Mouse (Mus musculus): ENCODE measurements around the gene Adamts13. TPM values are rescaled to one million over a fixed set of nuclear protein-coding genes. Genes with fewer than 3 reads are reported as not detected.

The Adamts13 gene
- polyA plus RNA-seq, 1 experiment from 2014 or later = 0.26 TPM

DNA sequence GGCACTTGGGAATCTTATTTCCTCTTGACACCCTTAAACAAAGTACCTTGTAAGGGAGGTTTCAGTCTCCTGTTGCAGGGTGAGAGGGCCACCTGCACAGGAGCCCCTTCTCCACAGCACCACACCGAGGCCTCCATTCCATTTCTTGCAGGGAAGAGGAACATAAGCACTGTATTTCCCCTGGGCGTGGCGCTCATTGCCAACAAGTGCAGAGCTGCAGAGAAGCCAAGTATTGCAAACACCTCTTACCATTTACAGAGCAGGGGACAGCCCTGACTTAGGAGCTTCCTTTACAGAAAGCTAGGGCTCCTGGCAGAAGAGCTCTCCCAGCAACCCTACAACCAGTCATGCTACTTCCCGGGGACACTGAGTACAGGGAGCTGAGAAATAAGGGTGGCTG is 21.0 kb upstream of the Adamts13 start:
- Histone ChIP-seq H3K9ac (no peak overlapping the region), H3K27ac (no peak overlapping the region), H3K27me3 (no peaks in the 10 kb centered on the region), H3K4me2 (no peak overlapping the region), H3K4me3 (replicated peaks) (no peak overlapping the region), H3K36me3 (peaks cover 94% of the 10 kb centered on the region), H3K9me3 (replicated peaks) (no peaks in the 10 kb centered on the region), H3K4me1 (no peaks in the 10 kb centered on the region)
- 93% methylated on average over 4 of the region's 4 CpGs for WGBS
- ATAC-seq (replicated peaks; ENCODE audit: low FRiP score) = no peak

DNA sequence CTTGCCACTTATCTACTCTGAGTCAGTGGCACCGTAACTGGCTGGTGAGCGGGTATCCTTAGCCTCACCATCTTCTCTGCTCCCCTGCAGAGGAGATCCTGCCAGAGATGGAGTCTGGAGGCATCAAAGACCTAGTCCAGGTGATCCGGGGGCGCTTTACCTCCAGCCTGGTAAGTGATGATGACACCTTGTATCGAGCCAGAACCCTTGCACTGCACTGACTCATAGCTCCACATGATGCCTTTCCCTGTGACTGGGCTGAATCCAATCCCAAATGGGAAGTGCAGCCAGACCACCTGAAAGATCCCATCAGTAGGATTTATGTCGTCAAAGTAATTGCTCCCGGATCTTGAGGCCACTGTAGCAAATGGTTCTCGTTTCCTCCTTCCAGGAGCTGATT is 20.4 kb upstream of the Adamts13 start:
- H3K27ac ChIP-seq = no peak overlapping the region
- no peak overlapping the region for H3K9ac ChIP-seq
- no peaks in the 10 kb centered on the region for H3K4me1 ChIP-seq
- H3K4me3 ChIP-seq (replicated peaks) = no peak overlapping the region
- no peak for ATAC-seq (replicated peaks; ENCODE audit: low FRiP score)
- H3K9me3 ChIP-seq (replicated peaks) = no peaks in the 10 kb centered on the region
- no peak overlapping the region for H3K4me2 ChIP-seq
- H3K36me3 ChIP-seq = peaks cover 97% of the 10 kb centered on the region
- 79% methylated on average over 8 of the region's 8 CpGs for WGBS
- H3K27me3 ChIP-seq = no peaks in the 10 kb centered on the region

DNA sequence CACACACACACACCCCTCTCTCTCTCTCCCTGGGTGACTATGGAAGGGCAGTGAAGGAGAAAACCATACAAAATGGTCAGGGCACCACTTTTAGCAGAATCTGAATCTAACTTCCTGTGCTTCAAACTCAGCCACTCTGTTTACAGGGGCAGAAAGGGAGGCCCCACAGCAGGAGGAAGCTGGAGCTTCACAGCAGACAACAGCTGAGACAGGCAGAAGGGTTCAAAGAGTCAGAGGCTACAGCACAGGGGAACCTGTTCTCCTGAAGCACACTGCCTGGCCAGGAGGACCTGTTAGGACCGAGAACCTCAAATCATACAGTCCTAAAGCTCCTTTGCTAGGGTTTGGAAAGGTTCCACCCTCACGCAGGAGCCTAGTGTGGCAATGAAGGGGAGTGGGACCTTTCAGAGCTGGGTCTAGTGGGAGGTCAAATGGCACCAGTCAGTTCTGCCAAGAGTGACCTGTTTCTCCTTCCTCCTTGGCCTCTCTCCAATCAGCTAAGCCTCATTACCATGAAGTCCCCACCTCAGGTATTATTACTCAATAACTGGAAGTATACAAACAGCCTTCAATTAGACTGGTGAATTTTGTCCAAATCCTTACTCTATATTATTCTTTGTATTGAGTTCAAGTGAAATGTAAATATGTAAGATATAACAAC is 18.4 kb upstream of the Adamts13 start:
- no peak overlapping the region for H3K9ac ChIP-seq
- H3K4me1 ChIP-seq = no peaks in the 10 kb centered on the region
- no peak for ATAC-seq (replicated peaks; ENCODE audit: low FRiP score)
- H3K27ac ChIP-seq = no peak overlapping the region
- H3K4me2 ChIP-seq = no peak overlapping the region
- H3K9me3 ChIP-seq (replicated peaks) = no peaks in the 10 kb centered on the region
- no peak overlapping the region for H3K4me3 ChIP-seq (replicated peaks)
- H3K27me3 ChIP-seq = no peaks in the 10 kb centered on the region
- H3K36me3 ChIP-seq = peaks cover 94% of the 10 kb centered on the region
- WGBS = 93% methylated on average over 2 of the region's 2 CpGs

DNA sequence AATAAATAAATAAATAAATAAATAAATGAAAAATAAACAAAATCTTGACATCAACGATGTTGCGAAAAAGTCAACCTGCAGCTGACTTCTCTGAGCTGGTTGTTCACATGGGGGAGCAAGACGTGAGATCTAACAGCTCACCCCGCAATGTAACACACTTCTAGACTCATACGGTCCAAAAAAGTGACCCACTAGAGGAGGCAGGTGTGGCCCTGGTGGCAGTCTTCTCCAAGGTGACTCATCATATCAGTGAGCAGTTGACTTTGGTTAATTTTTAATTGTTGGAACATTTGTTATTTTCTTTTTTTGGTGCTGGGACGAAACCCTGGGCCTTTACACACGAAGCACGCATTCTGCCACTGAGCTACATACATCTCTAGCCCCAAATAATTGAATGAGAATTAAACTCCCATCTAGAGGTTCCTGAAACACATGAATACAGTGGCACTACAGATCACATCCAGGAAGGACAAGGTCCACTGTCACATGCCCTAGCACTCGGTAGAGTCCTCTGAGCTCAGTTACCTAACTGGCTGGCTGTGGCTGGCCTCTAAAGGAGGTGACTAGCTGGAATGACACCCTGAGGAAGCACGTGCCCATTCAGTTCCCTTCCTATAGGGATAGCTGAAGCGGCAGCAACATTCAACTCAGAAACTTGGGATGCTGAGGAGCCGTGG is 16.3 kb upstream of the Adamts13 start:
- no peak overlapping the region for H3K27ac ChIP-seq
- H3K9ac ChIP-seq = no peak overlapping the region
- 93% methylated on average over 12 of the region's 12 CpGs for WGBS
- H3K4me3 ChIP-seq (replicated peaks) = no peak overlapping the region
- peaks cover 14% of the 10 kb centered on the region; the same call in 1 of the 2 replicates for H3K4me1 ChIP-seq
- no peak for ATAC-seq (replicated peaks; ENCODE audit: low FRiP score)
- no peaks in the 10 kb centered on the region for H3K27me3 ChIP-seq
- no peaks in the 10 kb centered on the region for H3K9me3 ChIP-seq (replicated peaks)
- H3K4me2 ChIP-seq = no peak overlapping the region
- peaks cover 95% of the 10 kb centered on the region for H3K36me3 ChIP-seq

DNA sequence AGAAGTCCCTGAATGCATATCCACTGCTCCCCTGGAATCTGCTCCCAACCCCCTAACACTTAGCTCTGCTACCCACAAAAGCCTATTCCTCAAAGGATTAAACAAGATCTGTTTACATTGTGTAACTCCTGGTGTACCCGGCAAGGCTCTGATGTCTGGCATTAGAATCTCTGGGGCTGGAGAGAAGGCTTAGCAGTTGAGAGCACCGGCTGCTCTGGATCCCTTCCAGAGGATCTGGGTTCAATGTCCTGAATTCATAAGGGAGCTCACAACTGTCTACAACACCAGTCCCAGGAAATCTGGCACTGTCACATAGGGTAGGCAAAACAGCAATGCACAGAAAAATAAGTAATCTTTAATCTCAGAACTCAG is 15.7 kb upstream of the Adamts13 start:
- Histone ChIP-seq H3K27me3 (no peaks in the 10 kb centered on the region), H3K4me3 (replicated peaks) (no peak overlapping the region), H3K4me1 (peaks cover 19% of the 10 kb centered on the region; the same call in 1 of the 2 replicates), H3K36me3 (peaks cover 94% of the 10 kb centered on the region), H3K9me3 (replicated peaks) (no peaks in the 10 kb centered on the region), H3K4me2 (no peak overlapping the region), H3K9ac (no peak overlapping the region), H3K27ac (no peak overlapping the region)
- WGBS = 94% methylated on average over 2 of the region's 2 CpGs
- ATAC-seq (replicated peaks; ENCODE audit: low FRiP score) = no peak

DNA sequence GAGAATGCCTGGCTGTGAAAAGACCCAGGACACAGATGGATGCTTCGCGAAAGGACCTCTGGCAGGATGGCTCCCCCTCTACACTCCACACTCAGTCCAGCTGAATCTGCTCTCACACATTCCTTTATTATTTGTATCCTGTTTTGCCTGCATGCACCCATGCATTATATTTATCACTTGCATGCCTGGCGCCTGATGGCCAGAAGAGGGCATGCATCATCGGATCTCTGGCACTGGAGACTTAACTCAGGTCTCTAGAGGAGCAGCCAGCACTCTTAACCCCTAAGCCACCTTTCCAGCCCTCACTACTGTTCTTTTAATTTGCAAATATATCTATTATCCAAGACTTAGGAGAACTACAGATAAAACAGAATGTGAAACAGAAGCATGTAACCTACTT is 12.5 kb upstream of the Adamts13 start:
- Histone ChIP-seq H3K36me3 (peaks cover 66% of the 10 kb centered on the region), H3K9ac (no peak overlapping the region), H3K4me2 (no peak overlapping the region), H3K9me3 (replicated peaks) (no peaks in the 10 kb centered on the region), H3K27me3 (no peaks in the 10 kb centered on the region), H3K4me1 (peaks cover 34% of the 10 kb centered on the region), H3K27ac (no peak overlapping the region), H3K4me3 (replicated peaks) (no peak overlapping the region)
- 58% methylated on average over 4 of the region's 4 CpGs for WGBS
- ATAC-seq (replicated peaks; ENCODE audit: low FRiP score) = no peak

DNA sequence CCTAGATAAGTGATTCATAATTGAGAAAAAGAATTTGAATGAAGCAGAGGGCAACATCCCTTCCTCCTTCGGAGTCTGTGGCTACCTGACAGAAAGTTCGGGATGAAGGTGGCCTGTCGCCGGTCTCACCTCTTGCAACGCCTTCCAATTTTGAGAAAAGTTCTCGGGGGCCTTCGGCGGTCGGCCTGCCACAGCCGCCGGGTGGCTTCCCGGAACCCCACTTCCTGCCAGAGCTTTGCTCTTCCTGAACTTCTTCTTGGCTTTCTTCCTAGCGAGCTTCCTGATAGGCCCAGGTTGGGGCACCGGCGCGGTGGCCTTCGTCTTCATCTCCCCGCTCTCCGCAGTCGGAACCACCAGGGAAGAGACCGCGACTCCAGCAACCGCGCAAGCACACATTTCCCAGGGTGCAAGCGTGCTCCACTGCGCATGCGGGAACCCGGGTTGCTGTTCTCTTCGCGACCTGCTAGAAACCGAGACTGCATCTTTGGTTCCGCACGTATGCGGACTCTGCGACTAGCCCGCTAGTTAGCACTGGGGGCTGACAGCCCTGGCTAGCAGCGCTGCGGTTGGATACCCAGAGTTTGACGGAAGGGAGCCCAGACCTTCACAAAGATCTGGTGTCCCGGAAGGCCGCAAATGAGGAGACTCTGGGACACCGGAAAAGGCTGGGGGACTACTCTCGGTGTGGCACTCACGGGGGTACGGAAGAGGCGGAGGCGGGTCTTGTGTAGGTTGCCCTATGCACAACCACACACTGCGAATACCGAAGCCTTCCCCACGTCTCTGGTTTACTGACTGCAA is 9.1 kb upstream of the Adamts13 start, which contains the start of gene Rexo4:
Gene Rexo4, minus strand, starts transcription at position 464 of the 801 bp plus-strand sequence.
- Histone ChIP-seq H3K9ac (peak within 1 kb of the TSS; percentile 92), H3K4me1 (peaks cover 34% of the 10 kb centered on the region), H3K4me2 (peak within 1 kb of the TSS; percentile 83), H3K27me3 (no peaks in the 10 kb centered on the region), H3K27ac (peak within 1 kb of the TSS; percentile 100), H3K4me3 (replicated peaks) (peak within 1 kb of the TSS; percentile 93), H3K9me3 (replicated peaks) (no peaks in the 10 kb centered on the region), H3K36me3 (peaks cover 33% of the 10 kb centered on the region)
- WGBS = under 1% methylated on average over 50 of the region's 50 CpGs
- peak; percentile 94 for ATAC-seq (replicated peaks; ENCODE audit: low FRiP score)

DNA sequence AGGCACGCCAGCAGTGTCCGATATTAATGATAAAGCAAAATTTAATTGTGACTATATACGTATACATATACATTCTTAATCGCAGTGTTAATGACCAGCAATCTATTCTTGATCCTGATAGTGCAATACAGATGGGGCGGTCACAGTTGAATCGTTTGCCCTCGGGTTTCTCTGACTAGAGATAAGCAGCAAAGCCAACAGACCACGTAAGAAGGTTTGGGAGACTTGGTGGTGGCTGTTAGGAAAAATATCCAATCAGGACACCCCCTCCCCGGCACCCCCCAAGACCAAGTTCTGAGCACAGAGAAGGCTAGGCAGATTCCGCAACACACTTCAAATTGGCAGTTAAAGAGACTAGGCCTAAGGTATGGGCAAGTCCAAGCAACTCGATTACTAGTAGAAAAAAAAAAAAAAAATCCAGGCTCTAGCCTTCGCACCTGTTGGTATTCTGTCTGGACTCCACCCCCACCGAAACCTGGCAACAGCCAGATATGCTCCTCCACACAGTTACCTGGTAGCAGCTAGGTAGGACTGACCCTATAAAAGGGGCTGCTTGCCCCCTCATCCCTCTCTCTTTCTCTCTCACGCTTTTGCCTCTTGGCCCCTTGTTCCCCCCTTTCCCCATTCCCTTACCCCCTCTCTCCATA is 8.4 kb upstream of the Adamts13 start:
- WGBS = 17% methylated on average over 14 of the region's 14 CpGs
- peaks cover 29% of the 10 kb centered on the region for H3K36me3 ChIP-seq
- ATAC-seq (replicated peaks; ENCODE audit: low FRiP score) = peak; percentile 12; the same call in 1 of the 2 replicates
- H3K9ac ChIP-seq = peak overlapping the region; percentile 92
- no peaks in the 10 kb centered on the region for H3K9me3 ChIP-seq (replicated peaks)
- H3K4me2 ChIP-seq = peak overlapping the region; percentile 83
- H3K4me1 ChIP-seq = peaks cover 34% of the 10 kb centered on the region
- peak overlapping the region; percentile 100 for H3K27ac ChIP-seq
- no peaks in the 10 kb centered on the region for H3K27me3 ChIP-seq
- peak overlapping the region; percentile 93 for H3K4me3 ChIP-seq (replicated peaks)

DNA sequence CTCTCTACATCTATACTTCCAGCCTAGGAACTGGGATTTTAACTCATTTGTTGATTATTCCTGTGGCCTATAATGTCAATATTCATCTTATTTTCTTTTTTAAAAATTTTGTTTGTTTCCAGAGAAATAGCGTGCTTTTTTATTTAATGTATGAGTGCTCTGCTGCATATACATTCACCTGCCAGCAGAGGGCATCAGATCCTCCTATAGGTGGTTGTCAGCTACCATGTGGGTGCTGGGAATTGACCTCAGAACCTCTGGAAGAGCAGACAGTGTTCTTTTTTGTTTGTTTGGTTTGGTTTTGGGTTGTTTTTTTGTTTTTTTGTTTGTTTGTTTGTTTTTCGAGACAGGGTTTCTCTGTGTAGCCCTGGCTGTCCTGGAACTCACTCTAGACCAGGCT is 6.0 kb upstream of the Adamts13 start:
- Histone ChIP-seq H3K9me3 (replicated peaks) (no peaks in the 10 kb centered on the region), H3K27me3 (no peaks in the 10 kb centered on the region), H3K4me1 (peaks cover 17% of the 10 kb centered on the region), H3K27ac (no peak overlapping the region), H3K4me2 (no peak overlapping the region), H3K36me3 (peaks cover 5% of the 10 kb centered on the region), H3K4me3 (replicated peaks) (no peak overlapping the region), H3K9ac (no peak overlapping the region)
- 76% methylated on average over 2 of the region's 2 CpGs for WGBS
- ATAC-seq (replicated peaks; ENCODE audit: low FRiP score) = no peak

DNA sequence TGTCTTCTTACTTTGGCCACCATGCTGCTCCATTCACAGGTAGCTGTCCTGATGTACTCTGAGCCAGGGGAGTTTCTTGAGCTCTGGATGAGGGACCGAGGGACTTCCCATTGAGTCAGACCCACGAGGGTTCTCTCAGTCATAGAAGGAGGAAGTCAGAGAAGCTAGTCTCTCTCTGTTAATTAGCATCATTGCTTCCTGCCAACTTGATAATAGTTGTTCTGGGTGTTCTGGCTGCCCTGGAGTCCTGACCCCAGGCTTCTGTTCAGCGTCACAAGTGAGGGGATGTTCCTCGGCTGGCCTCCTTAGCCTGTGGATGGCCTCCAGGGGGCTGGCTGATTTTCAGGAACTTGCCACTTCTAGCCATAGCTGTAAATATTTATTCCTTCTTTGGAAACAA is 744 bp downstream of the Adamts13 start:
- ATAC-seq (replicated peaks; ENCODE audit: low FRiP score) = no peak
- no peak overlapping the region for H3K9ac ChIP-seq
- no peaks in the 10 kb centered on the region for H3K27me3 ChIP-seq
- H3K4me1 ChIP-seq = no peaks in the 10 kb centered on the region
- H3K27ac ChIP-seq = no peak overlapping the region
- no peak overlapping the region for H3K4me3 ChIP-seq (replicated peaks)
- no peaks in the 10 kb centered on the region for H3K9me3 ChIP-seq (replicated peaks)
- H3K4me2 ChIP-seq = no peak overlapping the region
- WGBS = 45% methylated on average over 4 of the region's 4 CpGs
- no peaks in the 10 kb centered on the region for H3K36me3 ChIP-seq

DNA sequence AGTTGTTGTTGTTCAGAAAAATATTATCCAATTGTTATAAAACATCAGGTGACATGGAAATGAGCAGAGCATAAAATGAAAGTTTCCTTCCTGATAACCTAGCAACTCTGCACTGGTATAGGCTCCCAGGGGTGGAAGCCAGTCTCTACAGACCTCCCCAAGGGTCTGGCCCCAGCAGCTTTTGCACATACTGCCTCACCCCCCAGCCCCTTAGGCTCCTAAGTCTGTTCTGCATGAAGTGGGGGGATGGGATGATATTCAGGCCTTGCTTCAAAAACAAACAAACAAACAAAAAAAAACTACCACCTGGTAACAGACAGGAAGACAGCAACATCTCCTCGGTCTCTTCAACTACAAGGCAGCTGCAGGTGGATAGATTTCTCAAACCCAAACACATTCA is 7.1 kb downstream of the Adamts13 start:
- Histone ChIP-seq H3K9me3 (replicated peaks) (no peaks in the 10 kb centered on the region), H3K27ac (no peak overlapping the region), H3K36me3 (no peaks in the 10 kb centered on the region), H3K9ac (no peak overlapping the region), H3K27me3 (no peaks in the 10 kb centered on the region), H3K4me2 (no peak overlapping the region), H3K4me1 (no peaks in the 10 kb centered on the region), H3K4me3 (replicated peaks) (no peak overlapping the region)
- WGBS = 85% methylated on average over 1 of the region's 1 CpGs
- ATAC-seq (replicated peaks; ENCODE audit: low FRiP score) = no peak

DNA sequence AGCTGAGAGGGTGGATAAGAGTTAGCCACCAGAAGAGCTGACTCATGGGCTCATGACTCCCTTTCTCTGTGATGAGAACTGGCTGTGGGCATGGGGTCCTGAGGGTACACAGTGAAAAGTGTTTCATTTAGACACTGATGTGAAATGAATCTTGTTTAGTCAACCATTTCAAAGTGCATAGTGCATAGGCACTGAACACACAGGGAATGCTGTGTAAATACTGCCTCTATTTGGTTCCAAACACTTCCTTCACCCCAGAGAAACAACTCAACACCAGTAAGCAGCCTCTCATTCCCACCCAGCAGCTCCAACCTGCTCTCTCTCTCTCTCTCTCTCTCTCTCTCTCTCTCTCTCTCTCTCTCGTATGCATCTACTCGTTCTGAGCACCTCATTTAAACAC is 11.0 kb downstream of the Adamts13 start:
- no peak for ATAC-seq (replicated peaks; ENCODE audit: low FRiP score)
- H3K4me3 ChIP-seq (replicated peaks) = no peak overlapping the region
- H3K4me1 ChIP-seq = no peaks in the 10 kb centered on the region
- no peaks in the 10 kb centered on the region for H3K27me3 ChIP-seq
- no peak overlapping the region for H3K9ac ChIP-seq
- H3K27ac ChIP-seq = no peak overlapping the region
- no peaks in the 10 kb centered on the region for H3K9me3 ChIP-seq (replicated peaks)
- no peaks in the 10 kb centered on the region for H3K36me3 ChIP-seq
- no peak overlapping the region for H3K4me2 ChIP-seq
- WGBS = 68% methylated on average over 2 of the region's 2 CpGs

All from kidney, embryonic 15.5 days (tissue).